Mouse (Mus musculus) forebrain, postnatal 0 days (tissue): ENCODE measurements around the gene Wwtr1. TPM values are rescaled to one million over a fixed set of nuclear protein-coding genes. Genes with fewer than 3 reads are reported as not detected.

ENCODE experiments used
- ATAC-seq: fragments of 200-750 bp; cut with Nextera tagmentation; 2 replicates; pipeline ENCODE4 v1.8.0; 2017; ENCODE audit warnings: mild to moderate bottlenecking, moderate library complexity
- DNase-seq: peaks from one replicate; pipeline ENCODE4 v3.0.0-alpha.2; 2015
- H3K27ac ChIP-seq: fragments of 300-500 bp; sonication (generic); 2 replicates; pipeline ENCODE4 v1.5.1; 2014; ENCODE audit warnings: low read depth, mild to moderate bottlenecking, antibody characterized with exemption, low read length, moderate library complexity, mixed read lengths
- H3K27me3 ChIP-seq: fragments of 300-500 bp; sonication (generic); 2 replicates; pipeline ENCODE4 v1.6.1; 2014; ENCODE audit warnings: mild to moderate bottlenecking, low read length, mixed read lengths; ENCODE audit not compliant: insufficient read depth
- H3K36me3 ChIP-seq: fragments of 300-500 bp; sonication (generic); 2 replicates; pipeline ENCODE4 v1.6.1; 2014; ENCODE audit warnings: mild to moderate bottlenecking, moderate library complexity; ENCODE audit not compliant: insufficient read depth
- H3K4me1 ChIP-seq: fragments of 300-500 bp; sonication (generic); 2 replicates; pipeline ENCODE4 v1.6.1; 2014; ENCODE audit warnings: antibody characterized with exemption; ENCODE audit not compliant: insufficient read depth
- H3K4me2 ChIP-seq: fragments of 300-500 bp; sonication (generic); 2 replicates; pipeline ENCODE4 v1.6.1; 2014; ENCODE audit warnings: low read depth, mild to moderate bottlenecking, moderate library complexity
- H3K4me3 ChIP-seq: fragments of 300-500 bp; sonication (generic); 2 replicates; pipeline ENCODE4 v1.5.1; 2014; ENCODE audit warnings: low read depth, low read length, mixed read lengths
- H3K9ac ChIP-seq: fragments of 300-500 bp; sonication (generic); 2 replicates; pipeline ENCODE4 v1.6.1; 2014; ENCODE audit warnings: mild to moderate bottlenecking
- H3K9me3 ChIP-seq: fragments of 300-500 bp; sonication (generic); 2 replicates; pipeline ENCODE4 v1.6.1; 2016; ENCODE audit warnings: low read length
- CTCF ChIP-seq: sonication (generic); IDR thresholded peaks from 2 replicates; pipeline ENCODE4 v1.5.1; 2016; ENCODE audit warnings: antibody characterized with exemption, control low read depth, low read depth
- WGBS: fragments of 180-500 bp; shearing (Covaris S2); extraction: QIAGEN DNeasy Blood & Tissue Kit; methylation state at CpG from one replicate; pipeline ENCODE4 v1.1.7; 2014; 5-methylcytosine and 5-hydroxymethylcytosine counted together
- polyA plus RNA-seq: library from polyadenylated mRNA; unstranded; fragments of >200 nt; fragmentation: Nextera tagmentation; extraction: Ambion mirVana; gene quantifications from 2 replicates; pipeline ENCODE4 v1.2.1, GENCODE M21; 2015
- total RNA-seq: library from RNA; depleted of rRNA; stranded (reverse); fragments of >200 nt; gene quantifications from 2 replicates; pipeline ENCODE4 v1.2.3, GENCODE M21; 2014

Wwtr1 gene
- total and polyA plus RNA-seq, 2 experiments from 2014 or later: 12.1 to 39.1 TPM

DNA sequence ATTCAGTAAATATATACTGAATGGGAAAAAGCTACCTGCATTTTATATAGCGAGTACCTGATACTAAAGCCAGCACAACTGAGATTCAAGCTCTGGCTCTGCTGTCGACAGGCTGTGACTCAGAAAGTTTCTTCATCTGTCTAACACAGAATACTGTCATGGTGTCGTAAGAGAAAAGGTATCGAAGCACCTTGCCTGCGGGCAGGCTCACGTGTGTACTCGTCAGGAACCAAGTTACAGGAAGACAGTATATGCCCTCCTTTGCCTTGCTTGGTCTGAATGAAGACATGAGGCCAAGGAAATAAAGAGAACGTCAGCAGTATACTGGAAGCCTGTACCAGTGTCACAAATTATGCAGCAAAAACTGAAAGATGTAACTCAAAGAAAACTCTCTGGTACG is 74.9 kb downstream of the Wwtr1 start:
- Histone ChIP-seq H3K36me3 (no peaks in the 10 kb centered on the region), H3K4me1 (no peaks in the 10 kb centered on the region), H3K9me3 (no peaks in the 10 kb centered on the region), H3K27me3 (no peaks in the 10 kb centered on the region), H3K4me2 (no peak overlapping the region), H3K27ac (no peak overlapping the region), H3K9ac (no peak overlapping the region), H3K4me3 (no peak overlapping the region)
- no peak for TF ChIP-seq CTCF
- ATAC-seq: no peak
- DNase-seq: no peak
- 95% methylated on average over 9 of the region's 9 CpGs for WGBS

DNA sequence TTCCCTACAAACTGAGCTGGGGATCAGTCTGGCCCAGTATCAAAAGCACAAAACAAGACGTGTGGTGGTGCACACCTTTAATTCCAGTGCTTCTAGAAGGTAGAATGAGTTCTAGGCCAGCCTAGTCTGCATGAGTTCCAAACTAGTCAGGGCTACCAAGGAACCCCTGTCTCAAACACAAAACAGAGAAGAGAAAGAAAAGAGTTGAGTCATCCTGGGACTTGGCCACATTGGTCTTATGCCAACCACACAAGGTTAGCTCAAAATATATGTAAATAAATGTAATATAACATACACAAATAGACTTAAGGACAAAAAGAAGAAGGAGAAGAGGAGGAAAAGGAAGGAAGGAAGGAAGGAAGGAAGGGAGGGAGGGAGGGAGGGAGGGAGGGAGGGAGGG is 77.9 kb downstream of the Wwtr1 start:
- WGBS: 71% methylated on average over 1 of the region's 1 CpGs
- no peak overlapping the region for H3K9ac ChIP-seq
- no peaks in the 10 kb centered on the region for H3K36me3 ChIP-seq
- H3K4me3 ChIP-seq: no peak overlapping the region
- no peak for ATAC-seq
- H3K4me1 ChIP-seq: no peaks in the 10 kb centered on the region
- no peak for DNase-seq
- no peak overlapping the region for H3K27ac ChIP-seq
- no peaks in the 10 kb centered on the region for H3K27me3 ChIP-seq
- no peak for TF ChIP-seq CTCF
- no peak overlapping the region for H3K4me2 ChIP-seq
- H3K9me3 ChIP-seq: no peaks in the 10 kb centered on the region

DNA sequence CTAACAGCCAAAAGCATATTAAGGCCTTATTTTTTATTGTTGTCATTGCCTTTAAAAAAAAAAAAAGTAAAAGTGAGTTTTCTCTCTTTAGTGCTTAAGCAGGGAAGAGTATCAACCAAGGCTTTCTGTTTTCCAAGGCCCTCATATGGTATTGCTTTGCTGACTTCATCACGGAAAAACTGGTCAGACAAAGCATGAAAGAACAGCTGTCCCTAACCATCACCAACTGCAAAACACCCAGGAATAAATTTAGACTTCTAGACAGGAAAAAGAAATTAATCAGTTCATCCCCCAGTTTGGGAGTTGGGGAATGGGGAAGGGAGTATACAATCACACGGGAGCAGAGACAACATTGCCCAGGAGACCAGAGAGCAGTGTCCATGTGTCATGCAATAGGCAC is 79.3 kb downstream of the Wwtr1 start:
- Histone ChIP-seq H3K9me3 (no peaks in the 10 kb centered on the region), H3K4me1 (no peaks in the 10 kb centered on the region), H3K9ac (no peak overlapping the region), H3K27ac (no peak overlapping the region), H3K36me3 (no peaks in the 10 kb centered on the region), H3K4me2 (no peak overlapping the region), H3K4me3 (no peak overlapping the region), H3K27me3 (no peaks in the 10 kb centered on the region)
- no peak for ATAC-seq
- no peak for DNase-seq
- 75% methylated on average over 2 of the region's 2 CpGs for WGBS
- TF ChIP-seq CTCF: no peak

DNA sequence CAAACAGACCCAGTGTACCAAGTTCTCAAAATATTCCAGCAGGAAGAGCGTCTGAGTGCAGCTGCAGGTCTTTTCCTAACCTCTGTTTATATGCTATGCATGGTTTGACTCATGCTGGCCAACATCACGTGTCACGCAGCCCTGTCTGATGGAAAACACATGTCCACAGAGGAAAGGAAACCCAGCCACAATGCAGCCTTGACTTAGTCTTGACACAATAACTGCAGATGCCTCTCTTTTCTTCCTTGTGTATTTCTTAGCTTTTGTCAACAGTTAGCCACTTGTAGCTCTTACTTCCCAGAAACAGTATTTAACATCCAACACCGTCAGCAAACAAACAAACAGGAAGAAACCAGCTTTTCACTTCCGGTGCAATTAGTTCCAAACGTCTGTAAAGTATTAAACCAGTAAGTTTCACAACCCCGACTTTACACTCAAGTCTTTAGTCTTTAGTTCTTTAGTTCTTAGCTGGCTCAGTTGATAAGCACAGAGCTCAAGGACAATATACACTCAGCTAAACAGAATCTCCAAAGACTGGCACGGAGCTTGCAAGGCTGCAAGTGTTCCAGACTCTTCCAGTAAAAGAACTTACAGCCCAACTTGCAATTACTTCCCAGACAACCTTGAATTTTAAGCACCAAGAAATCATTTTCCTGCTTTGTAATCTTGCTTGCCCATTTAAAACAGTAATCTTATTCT is 88.1 kb downstream of the Wwtr1 start:
- no peak for TF ChIP-seq CTCF
- Histone ChIP-seq H3K9ac (no peak overlapping the region), H3K36me3 (no peaks in the 10 kb centered on the region), H3K9me3 (no peaks in the 10 kb centered on the region), H3K27me3 (no peaks in the 10 kb centered on the region), H3K4me3 (no peak overlapping the region), H3K4me1 (no peaks in the 10 kb centered on the region), H3K27ac (no peak overlapping the region), H3K4me2 (no peak overlapping the region)
- WGBS: 69% methylated on average over 8 of the region's 8 CpGs
- DNase-seq (no peak), ATAC-seq (no peak)

- no peaks in the 10 kb centered on the region for H3K9me3 ChIP-seq
- H3K36me3 ChIP-seq: no peaks in the 10 kb centered on the region
- no peak overlapping the region for H3K4me2 ChIP-seq
- no peaks in the 10 kb centered on the region for H3K27me3 ChIP-seq
- no peak for DNase-seq
- no peaks in the 10 kb centered on the region for H3K4me1 ChIP-seq
- WGBS: 84% methylated on average over 4 of the region's 4 CpGs
- H3K4me3 ChIP-seq: no peak overlapping the region
- no peak for ATAC-seq
- TF ChIP-seq CTCF: no peak
- no peak overlapping the region for H3K9ac ChIP-seq
- H3K27ac ChIP-seq: no peak overlapping the region
Observed at GRCm38 (mm10) chr3:57486068-57486467, 89.6 kb downstream of the Wwtr1 start.

DNA sequence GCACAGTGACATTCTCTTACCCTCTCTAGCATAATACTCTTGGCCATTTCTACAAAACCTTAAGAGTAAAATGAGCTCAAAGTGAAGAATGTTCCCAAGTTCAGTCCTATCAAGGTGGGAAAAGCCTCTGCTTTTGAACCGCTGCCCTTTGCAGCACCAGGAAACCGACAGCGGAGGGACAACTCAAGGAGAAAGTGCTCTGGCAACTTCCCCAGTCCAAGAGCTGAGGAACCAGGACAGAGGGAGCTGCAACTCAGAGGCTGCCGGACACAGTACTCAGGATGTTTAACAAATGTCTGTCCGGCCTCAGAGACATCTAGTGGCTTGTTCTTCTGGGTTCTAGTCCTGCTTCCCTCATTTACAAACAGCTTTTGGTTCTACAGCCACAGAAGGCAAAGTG is 93.7 kb downstream of the Wwtr1 start:
- WGBS: 88% methylated on average over 5 of the region's 5 CpGs
- no peaks in the 10 kb centered on the region for H3K27me3 ChIP-seq
- DNase-seq (no peak), ATAC-seq (no peak)
- H3K4me1 ChIP-seq: no peaks in the 10 kb centered on the region
- no peak for TF ChIP-seq CTCF
- no peaks in the 10 kb centered on the region for H3K9me3 ChIP-seq
- H3K4me2 ChIP-seq: no peak overlapping the region
- H3K4me3 ChIP-seq: no peak overlapping the region
- no peak overlapping the region for H3K27ac ChIP-seq
- no peak overlapping the region for H3K9ac ChIP-seq
- no peaks in the 10 kb centered on the region for H3K36me3 ChIP-seq

GRCm38 (mm10) chr3:57480640-57481039 is 95.1 kb downstream of the Wwtr1 start:
- no peak for TF ChIP-seq CTCF
- Histone ChIP-seq H3K4me2 (no peak overlapping the region), H3K4me3 (no peak overlapping the region), H3K9ac (no peak overlapping the region), H3K4me1 (no peaks in the 10 kb centered on the region), H3K36me3 (no peaks in the 10 kb centered on the region), H3K27ac (no peak overlapping the region), H3K9me3 (no peaks in the 10 kb centered on the region), H3K27me3 (no peaks in the 10 kb centered on the region)
- DNase-seq (no peak), ATAC-seq (no peak; the same call in 1 of the 2 replicates)
- WGBS: 66% methylated on average over 4 of the region's 4 CpGs
